Mouse (Mus musculus): ENCODE results near the gene Ccdc70. TPM values are rescaled to one million over a fixed set of nuclear protein-coding genes. Genes with fewer than 3 reads are reported as not detected.

Ccdc70 gene
- polyA plus RNA-seq, 1 experiment from 2014 or later: not detected

- no peak overlapping the region for H3K9ac ChIP-seq (replicated peaks)
- H3K4me3 ChIP-seq (replicated peaks): no peak overlapping the region
- no peak overlapping the region for H3K27ac ChIP-seq
- 69% methylated on average over 8 of the region's 8 CpGs for WGBS
- H3K27me3 ChIP-seq: no peaks in the 10 kb centered on the region
- H3K4me1 ChIP-seq (replicated peaks): no peaks in the 10 kb centered on the region
- no peak overlapping the region for H3K4me2 ChIP-seq
- no peak for ATAC-seq (ENCODE audit: insufficient number of reproducible peaks, insufficient read depth, low FRiP score, low TSS enrichment, low read depth)
- H3K36me3 ChIP-seq: no peaks in the 10 kb centered on the region
- no peaks in the 10 kb centered on the region for H3K9me3 ChIP-seq
Observed at GRCm38 (mm10) chr8:21981664-21982337, 12.2 kb downstream of the Ccdc70 start.

- no peak overlapping the region for H3K27ac ChIP-seq
- H3K9me3 ChIP-seq: no peaks in the 10 kb centered on the region
- no peak overlapping the region for H3K9ac ChIP-seq (replicated peaks)
- H3K27me3 ChIP-seq: no peaks in the 10 kb centered on the region
- ATAC-seq (ENCODE audit: insufficient number of reproducible peaks, insufficient read depth, low FRiP score, low TSS enrichment, low read depth): no peak
- no peak overlapping the region for H3K4me3 ChIP-seq (replicated peaks)
- WGBS: 20% methylated on average over 6 of the region's 6 CpGs
- H3K36me3 ChIP-seq: no peaks in the 10 kb centered on the region
- no peak overlapping the region for H3K4me2 ChIP-seq
- H3K4me1 ChIP-seq (replicated peaks): no peaks in the 10 kb centered on the region
Observed at GRCm38 (mm10) chr8:21992184-21992583, 22.6 kb downstream of the Ccdc70 start.

DNA sequence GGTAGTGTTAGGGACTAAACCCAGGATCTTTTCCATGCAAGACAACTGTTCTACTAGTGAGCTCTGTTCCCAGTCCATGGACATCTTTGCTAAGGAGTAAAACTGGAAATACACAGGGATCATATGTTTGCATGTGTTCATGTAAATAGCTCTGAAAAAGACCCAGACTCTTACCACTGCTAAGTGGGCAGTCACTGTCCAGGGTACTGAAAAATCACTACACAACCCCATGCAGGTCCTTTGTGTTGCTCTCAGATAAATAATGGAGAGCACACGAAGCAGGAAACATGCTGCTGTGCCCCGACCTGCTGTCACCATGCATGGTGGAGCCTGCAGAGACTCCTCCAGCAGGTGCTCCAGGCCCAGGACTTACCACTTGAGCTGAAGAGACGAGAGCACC, 25.6 kb downstream of the Ccdc70 start:
- Histone ChIP-seq H3K9me3 (no peaks in the 10 kb centered on the region), H3K4me1 (replicated peaks) (no peaks in the 10 kb centered on the region), H3K9ac (replicated peaks) (no peak overlapping the region), H3K27me3 (no peaks in the 10 kb centered on the region), H3K36me3 (no peaks in the 10 kb centered on the region), H3K4me2 (no peak overlapping the region), H3K4me3 (replicated peaks) (no peak overlapping the region), H3K27ac (no peak overlapping the region)
- 50% methylated on average over 3 of the region's 3 CpGs for WGBS
- ATAC-seq (ENCODE audit: insufficient number of reproducible peaks, insufficient read depth, low FRiP score, low TSS enrichment, low read depth): 0 out of 2 replicates have a peak, but pooled peaks have one; percentile 41

DNA sequence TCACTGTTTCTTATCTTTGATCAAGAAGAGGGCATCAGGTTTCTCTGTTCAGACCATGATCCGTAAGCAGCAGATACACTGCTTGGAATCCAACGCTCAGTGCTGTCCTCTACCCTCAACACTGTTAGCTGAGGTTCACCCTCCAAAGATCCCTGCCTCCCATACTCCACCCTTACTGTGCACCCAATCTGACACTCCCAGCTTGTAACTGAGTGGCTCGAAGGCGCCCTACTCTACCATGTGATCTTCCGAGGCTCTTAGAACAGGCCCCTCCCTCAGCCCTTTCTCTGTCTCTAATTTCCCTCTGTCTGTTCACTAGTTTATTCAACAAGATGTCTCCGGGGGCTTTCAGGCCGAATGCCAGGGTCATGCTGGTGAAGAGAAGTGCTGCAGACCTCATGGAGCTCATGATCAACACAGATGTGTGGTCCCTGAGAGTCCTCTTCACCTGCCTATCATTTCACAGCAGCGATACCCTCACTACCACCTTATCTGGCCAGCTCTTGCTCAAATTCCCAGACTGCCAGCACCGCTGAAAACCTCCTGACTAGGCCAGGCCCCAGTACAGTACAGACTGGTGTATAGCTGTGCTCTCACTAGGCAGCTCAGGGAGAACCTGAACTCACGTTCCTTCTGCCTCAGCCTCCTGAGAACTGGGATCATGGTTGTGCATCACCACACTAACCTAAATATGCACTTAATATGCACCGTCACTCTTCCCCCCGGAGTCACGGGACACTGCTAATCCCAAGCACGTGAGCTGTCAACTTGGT, 35.4 kb downstream of the Ccdc70 start:
- Histone ChIP-seq H3K27ac (no peak overlapping the region), H3K4me1 (replicated peaks) (no peaks in the 10 kb centered on the region), H3K4me3 (replicated peaks) (no peak overlapping the region), H3K27me3 (no peaks in the 10 kb centered on the region), H3K4me2 (no peak overlapping the region), H3K36me3 (no peaks in the 10 kb centered on the region), H3K9ac (replicated peaks) (no peak overlapping the region), H3K9me3 (no peaks in the 10 kb centered on the region)
- ATAC-seq (ENCODE audit: insufficient number of reproducible peaks, insufficient read depth, low FRiP score, low TSS enrichment, low read depth): no peak
- WGBS: 83% methylated on average over 14 of the region's 14 CpGs

DNA sequence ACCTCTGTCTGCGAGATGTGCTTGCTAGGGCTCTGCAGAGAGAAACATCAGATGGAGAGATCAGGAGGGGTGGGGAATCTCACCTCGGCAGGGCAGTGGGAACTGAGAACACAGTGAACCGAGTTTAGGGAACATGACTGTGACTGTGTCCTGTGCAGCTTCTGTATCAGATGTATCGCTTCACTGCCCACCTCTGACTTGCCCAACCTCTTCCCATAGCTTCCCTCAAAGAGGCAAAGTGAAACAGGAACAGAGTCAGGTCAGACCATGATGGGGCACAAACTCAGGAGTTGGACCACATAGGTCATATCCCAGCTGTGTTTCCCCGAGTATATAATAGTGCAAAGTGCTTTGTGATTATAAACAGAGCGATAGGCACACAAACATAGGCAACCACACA, 36.8 kb downstream of the Ccdc70 start:
- ATAC-seq (ENCODE audit: insufficient number of reproducible peaks, insufficient read depth, low FRiP score, low TSS enrichment, low read depth): no peak
- H3K4me2 ChIP-seq: no peak overlapping the region
- H3K9me3 ChIP-seq: no peaks in the 10 kb centered on the region
- no peaks in the 10 kb centered on the region for H3K4me1 ChIP-seq (replicated peaks)
- no peaks in the 10 kb centered on the region for H3K27me3 ChIP-seq
- H3K4me3 ChIP-seq (replicated peaks): no peak overlapping the region
- H3K36me3 ChIP-seq: no peaks in the 10 kb centered on the region
- H3K9ac ChIP-seq (replicated peaks): no peak overlapping the region
- no peak overlapping the region for H3K27ac ChIP-seq
- 84% methylated on average over 6 of the region's 6 CpGs for WGBS

DNA sequence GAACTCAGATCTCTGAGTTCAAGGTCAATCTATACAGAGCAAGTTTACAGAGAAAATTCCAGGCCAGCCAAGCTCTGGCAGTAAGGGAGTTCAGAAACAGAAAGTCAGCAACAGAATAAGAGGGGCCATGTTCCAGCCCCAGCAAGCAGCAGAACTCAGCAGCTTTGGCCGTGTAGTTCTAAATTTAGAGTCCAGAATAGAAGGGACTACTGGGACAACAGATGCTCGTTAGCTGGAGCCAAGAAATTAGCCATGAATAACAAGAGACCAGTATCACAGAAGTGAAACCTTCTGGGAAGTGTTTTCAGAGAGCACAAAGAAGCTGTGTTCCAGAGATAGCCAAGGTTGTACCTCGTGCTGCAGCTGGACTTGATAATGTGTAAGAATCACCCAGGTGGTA, 39.8 kb downstream of the Ccdc70 start:
- H3K4me1 ChIP-seq (replicated peaks): no peaks in the 10 kb centered on the region
- no peak overlapping the region for H3K4me2 ChIP-seq
- no peak overlapping the region for H3K4me3 ChIP-seq (replicated peaks)
- no peaks in the 10 kb centered on the region for H3K36me3 ChIP-seq
- H3K9me3 ChIP-seq: no peaks in the 10 kb centered on the region
- ATAC-seq (ENCODE audit: insufficient number of reproducible peaks, insufficient read depth, low FRiP score, low TSS enrichment, low read depth): no peak
- no peaks in the 10 kb centered on the region for H3K27me3 ChIP-seq
- no peak overlapping the region for H3K9ac ChIP-seq (replicated peaks)
- H3K27ac ChIP-seq: no peak overlapping the region
- WGBS: 59% methylated on average over 3 of the region's 3 CpGs

- H3K27ac ChIP-seq: no peak overlapping the region
- ATAC-seq (ENCODE audit: insufficient number of reproducible peaks, insufficient read depth, low FRiP score, low TSS enrichment, low read depth): no peak; the same call in 1 of the 2 replicates
- no peak overlapping the region for H3K4me2 ChIP-seq
- no peaks in the 10 kb centered on the region for H3K4me1 ChIP-seq (replicated peaks)
- H3K36me3 ChIP-seq: no peaks in the 10 kb centered on the region
- H3K4me3 ChIP-seq (replicated peaks): 0 out of 2 replicates have a peak overlapping the region, but pooled peaks have one; percentile 13
- no peaks in the 10 kb centered on the region for H3K9me3 ChIP-seq
- no peak overlapping the region for H3K9ac ChIP-seq (replicated peaks)
- no peaks in the 10 kb centered on the region for H3K27me3 ChIP-seq
- WGBS: 65% methylated on average over 24 of the region's 24 CpGs
Observed at GRCm38 (mm10) chr8:22013034-22013707, 43.6 kb downstream of the Ccdc70 start.

DNA sequence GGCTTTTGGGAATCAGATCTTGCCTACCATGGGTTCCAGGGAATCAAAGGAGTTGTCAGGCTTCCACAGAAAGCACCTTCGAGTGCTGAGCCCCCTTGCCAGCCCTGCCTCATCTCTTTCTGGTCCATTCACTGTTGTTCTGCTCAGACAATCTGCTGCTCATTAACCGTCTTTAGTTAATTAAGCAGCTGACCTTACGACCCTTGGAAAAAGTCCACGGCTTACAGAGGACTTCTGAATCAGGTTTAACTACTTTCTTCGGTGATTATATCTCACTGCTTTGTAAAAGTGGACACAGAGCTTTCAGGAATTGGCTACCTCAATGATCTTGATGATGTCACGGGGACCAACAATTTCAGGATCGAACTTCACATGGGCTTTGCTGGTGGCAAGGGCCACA, 48.2 kb downstream of the Ccdc70 start:
- no peaks in the 10 kb centered on the region for H3K36me3 ChIP-seq
- no peak for ATAC-seq (ENCODE audit: insufficient number of reproducible peaks, insufficient read depth, low FRiP score, low TSS enrichment, low read depth)

GRCm38 (mm10) chr8:22019498-22019897, 49.9 kb downstream of the Ccdc70 start:
- no peaks in the 10 kb centered on the region for H3K4me1 ChIP-seq (replicated peaks)
- ATAC-seq (ENCODE audit: insufficient number of reproducible peaks, insufficient read depth, low FRiP score, low TSS enrichment, low read depth): no peak
- 92% methylated on average over 5 of the region's 5 CpGs for WGBS

More for the DNA sequence above, 48.2 kb downstream of the Ccdc70 start:
- Histone ChIP-seq H3K9ac (replicated peaks) (no peak overlapping the region), H3K4me1 (replicated peaks) (no peaks in the 10 kb centered on the region), H3K27me3 (no peaks in the 10 kb centered on the region), H3K4me3 (replicated peaks) (no peak overlapping the region), H3K4me2 (no peak overlapping the region), H3K9me3 (no peaks in the 10 kb centered on the region), H3K27ac (no peak overlapping the region)
- 42% methylated on average over 7 of the region's 7 CpGs for WGBS

GRCm38 (mm10) chr8:22022244-22022643, 52.7 kb downstream of the Ccdc70 start:
- 51% methylated on average over 7 of the region's 7 CpGs for WGBS
- H3K4me2 ChIP-seq: no peak overlapping the region
- H3K4me3 ChIP-seq (replicated peaks): no peak overlapping the region

More at GRCm38 (mm10) chr8:22019498-22019897, 49.9 kb downstream of the Ccdc70 start:
- no peak overlapping the region for H3K27ac ChIP-seq
- H3K4me3 ChIP-seq (replicated peaks): no peak overlapping the region
- H3K9me3 ChIP-seq: no peaks in the 10 kb centered on the region
- no peak overlapping the region for H3K4me2 ChIP-seq
- H3K27me3 ChIP-seq: no peaks in the 10 kb centered on the region
- no peaks in the 10 kb centered on the region for H3K36me3 ChIP-seq
- no peak overlapping the region for H3K9ac ChIP-seq (replicated peaks)

More at GRCm38 (mm10) chr8:22022244-22022643, 52.7 kb downstream of the Ccdc70 start:
- H3K4me1 ChIP-seq (replicated peaks): no peaks in the 10 kb centered on the region
- H3K36me3 ChIP-seq: no peaks in the 10 kb centered on the region
- H3K27me3 ChIP-seq: no peaks in the 10 kb centered on the region
- no peak overlapping the region for H3K9ac ChIP-seq (replicated peaks)
- H3K27ac ChIP-seq: no peak overlapping the region
- ATAC-seq (ENCODE audit: insufficient number of reproducible peaks, insufficient read depth, low FRiP score, low TSS enrichment, low read depth): no peak
- H3K9me3 ChIP-seq: no peaks in the 10 kb centered on the region

Measured in limb, embryonic 12.5 days (tissue).